Mouse (Mus musculus) lung, adult 2 months (tissue): Measurements from ENCODE around the gene Emc4. TPM values are rescaled to one million over a fixed set of nuclear protein-coding genes. Genes with fewer than 3 reads are reported as not detected.

Experiments used
- DNase-seq: peaks from one replicate; pipeline ENCODE4 v3.0.0; 2022
- H3K4me1 ChIP-seq: fragments of 200-500 bp; 2 replicates; pipeline ENCODE4 v1.6.1; 2011; ENCODE audit warnings: low read length; ENCODE audit not compliant: control insufficient read depth, insufficient read depth
- H3K4me3 ChIP-seq: fragments of 200-500 bp; replicated peaks from 2 replicates; pipeline ENCODE3; 2011; ENCODE audit warnings: low read depth, mild to moderate bottlenecking, control low read depth, low read length; ENCODE audit errors: extremely low read depth
- CTCF ChIP-seq: fragments of 200-500 bp; IDR thresholded peaks from 2 replicates; pipeline ENCODE4 v1.5.1; 2011; ENCODE audit warnings: mild to moderate bottlenecking, low read length, control low read depth; ENCODE audit not compliant: insufficient read depth
- POLR2A ChIP-seq: fragments of 200-500 bp; IDR thresholded peaks from 2 replicates; pipeline ENCODE4 v1.6.1; 2011; ENCODE audit warnings: low read depth, mild to moderate bottlenecking, control low read depth, low read length, borderline replicate concordance; ENCODE audit errors: extremely low read depth
- WGBS: fragments of 180-500 bp; shearing (Covaris S2); methylation state at CpG from one replicate; pipeline ENCODE4 v1.1.7; 2018; 5-methylcytosine and 5-hydroxymethylcytosine counted together
- polyA plus RNA-seq: library from polyadenylated mRNA; depleted of rRNA; stranded (reverse); fragments of >200 nt; gene quantifications from 2 replicates; pipeline ENCODE4 v1.2.3, GENCODE M21; 2012; rRNA removed

Emc4 gene
- polyA plus RNA-seq, 1 experiment, result 95.5 TPM

- H3K4me1 ChIP-seq, result no peaks in the 10 kb centered on the region
- DNase-seq, result no peak
- WGBS, result 62% methylated on average over 3 of the region's 3 CpGs
- no peak for TF ChIP-seq POLR2A
- TF ChIP-seq CTCF, result no peak
- H3K4me3 ChIP-seq, result no peak overlapping the region
Observed at GRCm38 (mm10) chr2:112341117-112341516, 26.7 kb downstream of the Emc4 start.

GRCm38 (mm10) chr2:112339736-112340135 lies 28.1 kb downstream of the Emc4 start:
- no peak for DNase-seq
- WGBS, result 87% methylated on average over 2 of the region's 2 CpGs
- TF ChIP-seq POLR2A (no peak), CTCF (peak; percentile 35; the same call in 1 of the 2 replicates)
- H3K4me1 ChIP-seq, result no peaks in the 10 kb centered on the region
- no peak overlapping the region for H3K4me3 ChIP-seq

GRCm38 (mm10) chr2:112337211-112337610 lies 30.6 kb downstream of the Emc4 start:
- TF ChIP-seq POLR2A (no peak), CTCF (no peak)
- no peak overlapping the region for H3K4me3 ChIP-seq
- no peaks in the 10 kb centered on the region for H3K4me1 ChIP-seq
- WGBS, result 90% methylated on average over 6 of the region's 6 CpGs
- DNase-seq, result no peak

GRCm38 (mm10) chr2:112332051-112332898 lies 35.6 kb downstream of the Emc4 start:
- Histone ChIP-seq H3K4me1 (no peaks in the 10 kb centered on the region), H3K4me3 (no peak overlapping the region)
- TF ChIP-seq POLR2A, result no peak
- TF ChIP-seq CTCF, result no peak
- no peak for DNase-seq
- 54% methylated on average over 4 of the region's 4 CpGs for WGBS

- no peak overlapping the region for H3K4me3 ChIP-seq
- DNase-seq, result no peak
- TF ChIP-seq POLR2A (no peak), CTCF (no peak)
- WGBS, result 86% methylated on average over 11 of the region's 11 CpGs
- no peaks in the 10 kb centered on the region for H3K4me1 ChIP-seq
Observed at GRCm38 (mm10) chr2:112328069-112328777, 39.6 kb downstream of the Emc4 start.

GRCm38 (mm10) chr2:112318905-112319304 lies 48.9 kb downstream of the Emc4 start:
- TF ChIP-seq CTCF (no peak), POLR2A (no peak)
- H3K4me1 ChIP-seq, result no peaks in the 10 kb centered on the region; the same call in 1 of the 2 replicates
- 68% methylated on average over 7 of the region's 7 CpGs for WGBS
- DNase-seq, result no peak
- no peak overlapping the region for H3K4me3 ChIP-seq

- no peak overlapping the region for H3K4me3 ChIP-seq
- H3K4me1 ChIP-seq, result no peaks in the 10 kb centered on the region; the same call in 1 of the 2 replicates
- 79% methylated on average over 2 of the region's 2 CpGs for WGBS
- no peak for TF ChIP-seq CTCF
- no peak for TF ChIP-seq POLR2A
- DNase-seq, result no peak
Observed at GRCm38 (mm10) chr2:112318227-112318626, 49.6 kb downstream of the Emc4 start.

GRCm38 (mm10) chr2:112315638-112316037 lies 52.2 kb downstream of the Emc4 start:
- Histone ChIP-seq H3K4me3 (no peak overlapping the region), H3K4me1 (no peaks in the 10 kb centered on the region; the same call in 1 of the 2 replicates)
- TF ChIP-seq POLR2A (no peak), CTCF (no peak)
- 94% methylated on average over 7 of the region's 7 CpGs for WGBS
- DNase-seq, result no peak

Other genes with a start within 250 kb of the Emc4 start
- gene Olfr1316, start 233.1 kb downstream of the Emc4 start, polyA plus RNA-seq, result not detected in 2 replicates
- not detected in 2 replicates for gene Olfr1317, start 227.7 kb downstream of the Emc4 start, polyA plus RNA-seq
- not detected in 2 replicates for gene Olfr1318, start 213.8 kb downstream of the Emc4 start, polyA plus RNA-seq
- 48.6 and 50.9 TPM in 2 replicates for gene Lpcat4, start 128.6 kb downstream of the Emc4 start, polyA plus RNA-seq
- not detected in 2 replicates for gene Nutm1, start 108.7 kb downstream of the Emc4 start, polyA plus RNA-seq
- 40.3 and 50.4 TPM in 2 replicates for gene Nop10, start 106.1 kb downstream of the Emc4 start, polyA plus RNA-seq
- 34.7 and 49.1 TPM in 2 replicates for gene Slc12a6, start 102.2 kb downstream of the Emc4 start, polyA plus RNA-seq
- gene Gm21985, start 101.7 kb downstream of the Emc4 start, polyA plus RNA-seq, result not detected in 2 replicates
- gene Katnbl1, start 11.2 kb upstream of the Emc4 start, polyA plus RNA-seq, result 1.2 and 2.3 TPM in 2 replicates
- 7.2 and 8.9 TPM in 2 replicates for gene Emc7, start 87.0 kb upstream of the Emc4 start, polyA plus RNA-seq
- not detected in 2 replicates for gene Chrm5, start 112.7 kb upstream of the Emc4 start, polyA plus RNA-seq
- gene Aven, start 124.9 kb upstream of the Emc4 start, polyA plus RNA-seq, result 2.3 and 2.5 TPM in 2 replicates